Mouse (Mus musculus) urinary bladder, postnatal 36 days (tissue): Measurements from ENCODE around the gene Adgrg6.

Experiments used
- DNase-seq, 2 experiments: peaks; one replicate each; pipeline ENCODE4 v3.0.0; 2022; ENCODE audit warnings: low spot score in 2 of 2, mixed read lengths in 1 of 2

Adgrg6 gene

GRCm38 (mm10) chr10:14544941-14545717, at the start of gene Adgrg6:
Gene Adgrg6 (minus strand): TSS chr10:14545659.
- DNase-seq: peak; percentile 63 to 68

GRCm38 (mm10) chr10:14592215-14592614, 46.8 kb upstream of the Adgrg6 start:
- DNase-seq: no peak

GRCm38 (mm10) chr10:14590816-14591215, 45.4 kb upstream of the Adgrg6 start:
- DNase-seq: no peak

GRCm38 (mm10) chr10:14589667-14590066, 44.2 kb upstream of the Adgrg6 start:
- no peak for DNase-seq

GRCm38 (mm10) chr10:14583496-14583895, 38.0 kb upstream of the Adgrg6 start:
- DNase-seq: no peak

GRCm38 (mm10) chr10:14574255-14574654, 28.8 kb upstream of the Adgrg6 start:
- DNase-seq: peak in 1 of 2 experiments; percentile 3

GRCm38 (mm10) chr10:14571143-14571542, 25.7 kb upstream of the Adgrg6 start:
- DNase-seq: no peak

DNA sequence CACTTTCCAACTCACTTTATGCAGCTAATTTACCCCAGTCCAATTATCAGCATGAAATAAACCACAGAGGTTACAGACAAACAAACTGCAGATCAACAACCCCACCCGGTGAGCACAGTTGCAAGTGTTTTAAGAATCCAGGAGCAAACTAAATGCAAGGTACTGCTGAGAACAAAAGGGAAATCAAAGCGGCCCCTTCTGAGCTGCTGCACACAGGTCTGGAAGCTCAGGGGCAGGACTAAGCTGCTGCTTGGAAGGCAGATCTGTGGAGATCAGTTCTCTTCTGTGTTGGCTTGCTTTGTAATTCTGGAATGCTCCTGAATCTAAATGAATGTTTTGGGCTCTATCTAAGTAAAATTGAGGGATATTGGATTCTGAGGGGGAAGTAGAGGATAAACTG, 25.2 kb upstream of the Adgrg6 start:
- no peak for DNase-seq

DNA sequence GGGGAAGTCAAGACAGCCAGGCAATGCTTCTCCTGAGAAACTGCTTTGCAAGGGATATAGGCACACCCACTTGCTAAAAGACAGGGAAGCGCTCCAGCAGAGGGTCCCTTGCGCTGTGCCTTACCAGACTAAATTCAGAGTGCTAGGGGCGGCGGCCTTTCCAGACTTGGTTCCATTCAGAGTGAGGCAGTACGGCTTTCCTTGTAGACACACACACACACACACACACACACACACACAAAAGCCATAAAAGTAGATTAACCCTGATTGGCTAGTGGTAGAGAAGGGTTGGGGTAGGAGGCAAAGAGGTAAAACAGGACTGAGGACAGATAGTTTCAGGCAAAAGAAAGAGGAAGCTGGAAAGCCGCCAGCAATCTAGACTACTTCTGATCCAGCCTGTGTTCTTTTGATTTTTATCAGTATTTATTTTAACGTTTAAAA, 672 bp upstream of the Adgrg6 start:
- peak; percentile 36 to 61 for DNase-seq

DNA sequence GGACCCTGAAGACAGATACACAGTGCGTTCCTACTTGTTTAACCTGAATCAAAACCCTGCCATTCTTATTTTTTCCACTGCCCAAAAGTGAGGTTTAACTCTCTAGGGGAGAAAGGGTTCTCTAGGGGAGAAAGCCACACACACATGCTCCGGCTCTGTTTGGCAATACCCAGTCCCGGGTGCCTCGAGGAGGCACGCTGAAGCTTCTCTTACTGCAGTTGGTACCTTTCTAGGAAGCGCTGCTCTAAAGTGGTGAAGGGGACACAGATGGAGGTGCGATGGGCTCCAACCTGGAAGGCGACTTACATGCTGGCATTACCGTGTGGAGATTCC, 885 bp downstream of the Adgrg6 start:
- peak in 1 of 2 experiments; percentile 13 for DNase-seq

DNA sequence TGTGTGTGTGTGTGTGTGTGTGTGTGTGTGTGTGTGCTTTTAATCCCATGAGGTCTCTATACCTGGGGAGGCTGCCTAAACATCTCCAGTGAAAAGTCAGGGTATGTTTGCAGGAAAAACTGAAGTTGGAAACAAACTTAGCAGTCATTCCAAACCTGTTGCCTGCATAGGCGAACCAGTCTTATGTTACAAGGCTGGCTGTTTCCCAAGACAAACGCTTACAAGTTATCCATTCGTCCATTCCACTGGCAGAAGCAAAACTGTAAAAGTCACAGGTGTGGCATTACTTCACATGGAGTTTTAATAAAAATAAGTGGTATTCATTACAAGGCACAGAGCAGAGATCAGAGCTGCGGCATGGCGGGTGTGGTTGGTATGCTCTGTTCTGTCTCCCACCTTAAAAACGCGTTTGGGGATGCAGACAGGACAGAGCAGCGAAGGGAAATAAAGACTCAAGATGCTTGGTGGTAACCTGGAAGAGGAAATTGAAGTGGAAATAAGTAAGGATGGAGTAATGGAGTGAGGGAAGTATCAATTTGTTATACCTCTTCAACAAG, 1.9 kb downstream of the Adgrg6 start:
- DNase-seq: no peak

DNA sequence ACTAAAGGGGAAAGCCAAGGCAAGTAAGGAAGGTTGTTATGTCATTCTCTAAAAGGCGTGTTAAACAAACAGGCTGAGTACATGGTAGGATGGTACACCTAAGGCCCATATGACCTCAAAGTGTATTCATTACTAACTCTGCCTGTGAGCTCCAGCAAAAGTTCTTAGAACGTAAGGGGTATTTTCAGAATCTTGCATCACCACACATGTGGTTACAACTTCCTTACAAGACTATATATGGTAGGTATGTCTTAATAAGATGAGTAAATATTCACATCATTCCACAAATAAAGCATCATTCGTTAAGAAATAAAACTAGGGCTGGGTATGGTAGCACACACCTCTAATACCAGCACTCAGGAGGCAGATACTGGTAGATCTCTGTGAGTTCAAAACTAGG, 8.4 kb downstream of the Adgrg6 start:
- no peak for DNase-seq

- peak in 1 of 2 experiments; percentile 9 for DNase-seq
These were observed 14.4 kb downstream of the Adgrg6 start for GRCm38 (mm10) chr10:14531090-14531489.

- no peak for DNase-seq
These were observed 14.8 kb downstream of the Adgrg6 start for GRCm38 (mm10) chr10:14530670-14531069.

GRCm38 (mm10) chr10:14527765-14528164, 17.7 kb downstream of the Adgrg6 start:
- no peak for DNase-seq

DNA sequence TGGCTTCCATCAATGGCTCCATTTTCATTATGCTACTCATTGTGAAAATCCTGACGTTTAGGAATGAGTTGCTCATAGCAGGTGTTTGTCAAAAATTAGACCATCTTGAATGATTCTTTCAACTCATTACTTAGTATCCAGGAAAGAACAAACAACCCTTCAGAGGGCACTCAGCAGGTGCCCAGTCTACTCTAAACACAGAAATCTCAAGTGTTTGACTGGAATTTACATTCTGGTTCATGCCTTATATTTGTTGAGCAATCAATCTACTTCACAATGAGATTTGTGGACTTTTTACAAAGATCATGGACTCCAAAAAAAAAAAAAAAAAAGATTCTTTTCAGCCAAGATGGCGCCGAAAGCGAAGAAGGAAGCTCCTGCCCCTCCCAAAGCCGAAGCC, 22.7 kb downstream of the Adgrg6 start:
- no peak for DNase-seq

- DNase-seq: no peak
These were observed 24.4 kb downstream of the Adgrg6 start for GRCm38 (mm10) chr10:14520912-14521675.

GRCm38 (mm10) chr10:14517909-14518308, 27.6 kb downstream of the Adgrg6 start:
- DNase-seq: no peak

DNA sequence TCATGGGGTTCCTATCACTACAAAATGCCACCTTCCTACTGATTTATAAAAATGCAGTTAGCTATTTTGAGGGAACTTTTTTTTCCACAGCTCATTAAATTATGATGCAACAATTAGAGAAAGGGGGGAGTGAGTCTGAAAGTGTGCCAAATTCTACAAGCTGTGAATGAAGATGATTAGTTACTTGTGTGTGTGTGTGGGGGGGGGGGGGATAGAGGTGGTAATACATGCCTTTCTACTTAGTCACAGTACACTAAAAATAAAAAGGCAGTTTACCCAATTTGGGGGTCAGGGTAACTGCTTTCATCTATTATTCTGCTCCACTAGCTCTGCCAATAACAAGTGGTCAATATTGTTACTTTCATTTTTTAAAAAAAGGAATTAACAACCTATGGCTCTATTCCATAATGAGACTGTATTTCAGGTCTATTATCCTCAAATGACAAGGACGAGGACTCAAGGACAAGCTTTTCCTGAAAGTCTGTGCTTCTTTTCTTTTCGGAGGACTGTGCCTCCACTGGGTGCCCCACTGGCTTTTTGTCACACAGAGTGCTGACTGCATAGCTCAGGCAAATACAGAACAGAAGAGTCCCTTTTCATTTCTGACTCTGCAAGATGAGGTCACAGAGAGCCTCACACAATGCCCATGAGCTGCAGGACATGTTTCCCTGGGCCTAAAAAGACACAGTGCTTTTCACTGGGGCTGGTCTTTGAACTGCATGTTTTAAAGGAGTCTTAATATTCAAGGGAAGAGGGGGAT, 33.4 kb downstream of the Adgrg6 start:
- DNase-seq: no peak

DNA sequence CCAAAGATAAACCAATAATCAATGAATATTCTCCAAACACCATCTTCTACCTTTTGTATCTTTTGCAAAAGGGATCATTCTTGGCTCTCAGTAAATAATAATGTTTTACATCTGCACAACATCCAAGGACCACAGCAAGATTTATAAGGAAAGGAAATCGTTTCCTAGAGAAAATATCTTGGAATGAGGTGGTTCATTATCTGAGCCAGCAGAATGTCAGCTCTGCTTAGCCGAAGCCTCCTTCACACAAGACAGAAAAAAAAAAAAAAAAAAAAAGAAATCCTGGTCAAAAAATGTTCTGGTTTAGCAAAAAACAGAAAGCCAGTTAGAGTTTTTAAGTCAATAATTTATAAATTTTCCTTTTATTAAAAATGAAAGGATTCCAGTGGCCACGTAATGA, 34.3 kb downstream of the Adgrg6 start:
- no peak for DNase-seq

DNA sequence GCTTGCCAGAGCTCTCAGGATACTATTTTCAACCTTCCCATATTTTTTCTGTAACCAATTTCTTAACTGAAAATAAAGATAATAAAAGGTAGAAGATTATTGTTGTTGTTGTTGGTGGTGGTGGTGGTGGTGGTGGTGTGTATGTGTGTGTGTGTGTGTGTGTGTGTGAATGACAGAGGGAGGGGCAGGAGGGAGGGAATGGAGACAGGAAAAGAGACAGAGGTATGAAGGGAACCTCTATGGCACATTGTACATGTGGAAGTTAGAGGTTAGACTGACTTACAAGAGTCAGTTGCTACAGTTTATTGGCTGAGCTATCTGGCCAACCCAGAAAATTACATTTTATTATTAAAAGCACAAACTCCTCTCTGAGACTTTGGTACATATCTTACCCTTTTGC, 49.8 kb downstream of the Adgrg6 start:
- DNase-seq: no peak

GRCm38 (mm10) chr10:14495204-14495603, 50.3 kb downstream of the Adgrg6 start:
- DNase-seq: no peak
